Mouse (Mus musculus) T-cell, adult 2 months (primary cell): ENCODE data around the gene Stxbp5.
A peak's percentile ranks its signal among the peaks of the same experiment; 100 is the strongest.

ENCODE experiments used
- DNase-seq: peaks from one replicate; pipeline ENCODE4 v3.0.0; 2022; ENCODE audit warnings: low spot score

The Stxbp5 gene

GRCm38 (mm10) chr10:9857850-9858249 is 43.0 kb downstream of the Stxbp5 start:
- no peak for DNase-seq

GRCm38 (mm10) chr10:9856792-9857191 is 44.1 kb downstream of the Stxbp5 start:
- no peak for DNase-seq

GRCm38 (mm10) chr10:9846408-9846807 is 54.5 kb downstream of the Stxbp5 start:
- DNase-seq, result no peak

GRCm38 (mm10) chr10:9839408-9839807 is 61.5 kb downstream of the Stxbp5 start:
- no peak for DNase-seq

- no peak for DNase-seq
These were observed 65.9 kb downstream of the Stxbp5 start for GRCm38 (mm10) chr10:9834986-9835385.

- no peak for DNase-seq
These were observed 67.9 kb downstream of the Stxbp5 start for GRCm38 (mm10) chr10:9832937-9833336.

GRCm38 (mm10) chr10:9829744-9830143 is 71.1 kb downstream of the Stxbp5 start:
- DNase-seq, result no peak

- DNase-seq, result peak; percentile 28
These were observed 79.6 kb downstream of the Stxbp5 start for GRCm38 (mm10) chr10:9821299-9821698.

- no peak for DNase-seq
These were observed 82.3 kb downstream of the Stxbp5 start for GRCm38 (mm10) chr10:9818574-9818973.

GRCm38 (mm10) chr10:9813926-9814325 is 87.0 kb downstream of the Stxbp5 start:
- DNase-seq, result no peak

GRCm38 (mm10) chr10:9807596-9807995 is 93.3 kb downstream of the Stxbp5 start:
- DNase-seq, result no peak

- DNase-seq, result no peak
These were observed 95.5 kb downstream of the Stxbp5 start for GRCm38 (mm10) chr10:9805341-9805740.

GRCm38 (mm10) chr10:9803126-9803525 is 97.8 kb downstream of the Stxbp5 start:
- no peak for DNase-seq

GRCm38 (mm10) chr10:9801571-9801970 is 99.3 kb downstream of the Stxbp5 start:
- no peak for DNase-seq

- no peak for DNase-seq
These were observed 101.8 kb downstream of the Stxbp5 start for GRCm38 (mm10) chr10:9799085-9799484.

- DNase-seq, result no peak
These were observed 104.5 kb downstream of the Stxbp5 start for GRCm38 (mm10) chr10:9796429-9796828.

GRCm38 (mm10) chr10:9794429-9794828 is 106.5 kb downstream of the Stxbp5 start:
- no peak for DNase-seq

GRCm38 (mm10) chr10:9790947-9791346 is 109.9 kb downstream of the Stxbp5 start:
- DNase-seq, result no peak

- no peak for DNase-seq
These were observed 114.4 kb downstream of the Stxbp5 start for GRCm38 (mm10) chr10:9786461-9786860.

- DNase-seq, result no peak
These were observed 115.2 kb downstream of the Stxbp5 start for GRCm38 (mm10) chr10:9785651-9786050.

- DNase-seq, result no peak
These were observed 121.0 kb downstream of the Stxbp5 start for GRCm38 (mm10) chr10:9779864-9780263.

GRCm38 (mm10) chr10:9770261-9770660 is 130.6 kb downstream of the Stxbp5 start:
- no peak for DNase-seq

GRCm38 (mm10) chr10:9763831-9764230 is 137.0 kb downstream of the Stxbp5 start:
- no peak for DNase-seq

- no peak for DNase-seq
These were observed 140.6 kb downstream of the Stxbp5 start for GRCm38 (mm10) chr10:9760264-9760663.

GRCm38 (mm10) chr10:9756546-9756945 is 144.3 kb downstream of the Stxbp5 start:
- DNase-seq, result no peak
